Mouse (Mus musculus) embryonic facial prominence, embryonic 13.5 days (tissue): Measurements from ENCODE around the gene Cyp2d11. TPM values are rescaled to one million over a fixed set of nuclear protein-coding genes. Genes with fewer than 3 reads are reported as not detected.

Experiments
- ATAC-seq: fragments of 200-750 bp; cut with Nextera tagmentation; 2 replicates; pipeline ENCODE4 v1.8.0; 2017; ENCODE audit warnings: low read depth; ENCODE audit not compliant: insufficient number of reproducible peaks, insufficient read depth, low FRiP score, low TSS enrichment
- H3K27ac ChIP-seq: fragments of 300-500 bp; sonication (generic); 2 replicates; pipeline ENCODE4 v1.5.1; 2015; ENCODE audit warnings: moderate library complexity, mild to moderate bottlenecking, inconsistent platforms
- H3K27me3 ChIP-seq: fragments of 300-500 bp; sonication (generic); 2 replicates; pipeline ENCODE4 v1.6.1; 2015; ENCODE audit warnings: mild to moderate bottlenecking, inconsistent platforms
- H3K36me3 ChIP-seq: fragments of 300-500 bp; sonication (generic); 2 replicates; pipeline ENCODE4 v1.6.1; 2015; ENCODE audit warnings: mild to moderate bottlenecking, inconsistent platforms
- H3K4me1 ChIP-seq: fragments of 300-500 bp; sonication (generic); 2 replicates; pipeline ENCODE4 v1.6.1; 2015; ENCODE audit warnings: inconsistent platforms
- H3K4me2 ChIP-seq: fragments of 300-500 bp; sonication (generic); 2 replicates; pipeline ENCODE4 v1.6.1; 2015; ENCODE audit warnings: moderate library complexity, mild to moderate bottlenecking, inconsistent platforms
- H3K4me3 ChIP-seq: fragments of 300-500 bp; sonication (generic); 2 replicates; pipeline ENCODE4 v1.5.1; 2015; ENCODE audit warnings: mild to moderate bottlenecking, inconsistent platforms
- H3K9ac ChIP-seq: fragments of 300-500 bp; sonication (generic); 2 replicates; pipeline ENCODE4 v1.6.1; 2015; ENCODE audit warnings: mild to moderate bottlenecking, inconsistent platforms
- H3K9me3 ChIP-seq: fragments of 300-500 bp; sonication (generic); 2 replicates; pipeline ENCODE4 v1.6.1; 2016; ENCODE audit warnings: inconsistent platforms
- WGBS: fragments of 180-500 bp; shearing (Covaris S2); methylation state at CpG from one replicate; pipeline ENCODE4 v1.1.7; 2015; ENCODE audit warnings: mixed read lengths; 5-methylcytosine and 5-hydroxymethylcytosine counted together
- polyA plus RNA-seq: library from polyadenylated mRNA; unstranded; fragments of >200 nt; fragmentation: Nextera tagmentation; extraction: Ambion mirVana; gene quantifications from 2 replicates; pipeline ENCODE4 v1.2.1, GENCODE M21; 2015

The Cyp2d11 gene
- polyA plus RNA-seq, 1 experiment from 2014 or later = not detected

- Histone ChIP-seq H3K4me1 (peaks cover 34% of the 10 kb centered on the region), H3K4me2 (peak within 1 kb of the TSS; percentile 69), H3K4me3 (peak within 1 kb of the TSS; percentile 56), H3K9ac (peak within 1 kb of the TSS; percentile 70), H3K36me3 (no peaks in the 10 kb centered on the region), H3K9me3 (no peaks in the 10 kb centered on the region), H3K27ac (peak within 1 kb of the TSS; percentile 86), H3K27me3 (no peaks in the 10 kb centered on the region)
- 1% methylated on average over 18 of the region's 24 CpGs for WGBS
- ATAC-seq = peak; percentile 89
These were observed 13.7 kb downstream of the Cyp2d11 start, which contains the start of gene Cyp2d22 for GRCm38 (mm10) chr15:82379871-82380713. Gene Cyp2d22 (minus strand): TSS chr15:82380260.

- Histone ChIP-seq H3K4me1 (peaks cover 34% of the 10 kb centered on the region), H3K36me3 (peaks cover 5% of the 10 kb centered on the region; the same call in 1 of the 2 replicates), H3K27ac (peak overlapping the region; percentile 86), H3K4me3 (peak overlapping the region; percentile 56), H3K4me2 (peak overlapping the region; percentile 69), H3K9ac (peak overlapping the region; percentile 70), H3K27me3 (no peaks in the 10 kb centered on the region), H3K9me3 (no peaks in the 10 kb centered on the region)
- 14% methylated on average over 7 of the region's 7 CpGs for WGBS
- no peak for ATAC-seq
These were observed 14.3 kb downstream of the Cyp2d11 start for GRCm38 (mm10) chr15:82379511-82379870.

GRCm38 (mm10) chr15:82378261-82379180, 15.3 kb downstream of the Cyp2d11 start:
- WGBS = 45% methylated on average over 15 of the region's 15 CpGs
- peak overlapping the region; percentile 69; the same call in 1 of the 2 replicates for H3K4me2 ChIP-seq
- no peaks in the 10 kb centered on the region for H3K9me3 ChIP-seq
- ATAC-seq = no peak
- H3K9ac ChIP-seq = no peak overlapping the region
- H3K4me3 ChIP-seq = no peak overlapping the region
- H3K27ac ChIP-seq = peak overlapping the region; percentile 44; the same call in 1 of the 2 replicates
- H3K36me3 ChIP-seq = peaks cover 10% of the 10 kb centered on the region; the same call in 1 of the 2 replicates
- H3K27me3 ChIP-seq = no peaks in the 10 kb centered on the region
- H3K4me1 ChIP-seq = peaks cover 34% of the 10 kb centered on the region

- Histone ChIP-seq H3K27ac (no peak overlapping the region), H3K36me3 (peaks cover 15% of the 10 kb centered on the region; the same call in 1 of the 2 replicates), H3K9me3 (no peaks in the 10 kb centered on the region), H3K9ac (no peak overlapping the region), H3K4me3 (no peak overlapping the region), H3K27me3 (no peaks in the 10 kb centered on the region), H3K4me1 (peaks cover 34% of the 10 kb centered on the region), H3K4me2 (no peak overlapping the region)
- WGBS = 80% methylated on average over 5 of the region's 5 CpGs
- no peak for ATAC-seq
These were observed 16.1 kb downstream of the Cyp2d11 start for GRCm38 (mm10) chr15:82377701-82378100.

GRCm38 (mm10) chr15:82376393-82377138, 17.3 kb downstream of the Cyp2d11 start:
- 55% methylated on average over 17 of the region's 17 CpGs for WGBS
- Histone ChIP-seq H3K4me3 (no peak overlapping the region), H3K27ac (no peak overlapping the region), H3K36me3 (peaks cover 16% of the 10 kb centered on the region; the same call in 1 of the 2 replicates), H3K27me3 (no peaks in the 10 kb centered on the region), H3K9me3 (no peaks in the 10 kb centered on the region), H3K4me2 (no peak overlapping the region), H3K4me1 (peaks cover 34% of the 10 kb centered on the region), H3K9ac (0 out of 2 replicates have a peak overlapping the region, but pooled peaks have one; percentile 40)
- ATAC-seq = no peak

GRCm38 (mm10) chr15:82375855-82376254, 18.0 kb downstream of the Cyp2d11 start:
- H3K9me3 ChIP-seq = no peaks in the 10 kb centered on the region
- H3K36me3 ChIP-seq = peaks cover 16% of the 10 kb centered on the region; the same call in 1 of the 2 replicates
- peaks cover 31% of the 10 kb centered on the region for H3K4me1 ChIP-seq
- H3K27me3 ChIP-seq = no peaks in the 10 kb centered on the region
- H3K4me2 ChIP-seq = no peak overlapping the region
- no peak overlapping the region for H3K9ac ChIP-seq
- H3K27ac ChIP-seq = no peak overlapping the region
- 87% methylated on average over 9 of the region's 9 CpGs for WGBS
- no peak overlapping the region for H3K4me3 ChIP-seq
- no peak for ATAC-seq

GRCm38 (mm10) chr15:82374437-82374836, 19.4 kb downstream of the Cyp2d11 start:
- H3K4me3 ChIP-seq = no peak overlapping the region
- H3K27me3 ChIP-seq = no peaks in the 10 kb centered on the region
- 0 out of 2 replicates have a peak, but pooled peaks have one; percentile 11 for ATAC-seq
- H3K36me3 ChIP-seq = peaks cover 16% of the 10 kb centered on the region; the same call in 1 of the 2 replicates
- 85% methylated on average over 5 of the region's 5 CpGs for WGBS
- no peaks in the 10 kb centered on the region for H3K9me3 ChIP-seq
- H3K27ac ChIP-seq = no peak overlapping the region
- H3K4me1 ChIP-seq = peaks cover 21% of the 10 kb centered on the region
- no peak overlapping the region for H3K4me2 ChIP-seq
- no peak overlapping the region for H3K9ac ChIP-seq

- 89% methylated on average over 5 of the region's 5 CpGs for WGBS
- Histone ChIP-seq H3K4me2 (no peak overlapping the region), H3K9ac (no peak overlapping the region)
These were observed 20.8 kb downstream of the Cyp2d11 start for GRCm38 (mm10) chr15:82372991-82373390.

GRCm38 (mm10) chr15:82372446-82372845, 21.4 kb downstream of the Cyp2d11 start:
- no peaks in the 10 kb centered on the region for H3K27me3 ChIP-seq
- H3K9ac ChIP-seq = no peak overlapping the region
- ATAC-seq = no peak
- peaks cover 7% of the 10 kb centered on the region for H3K4me1 ChIP-seq
- H3K4me3 ChIP-seq = no peak overlapping the region
- WGBS = 86% methylated on average over 6 of the region's 6 CpGs
- H3K4me2 ChIP-seq = no peak overlapping the region
- no peaks in the 10 kb centered on the region for H3K9me3 ChIP-seq
- H3K36me3 ChIP-seq = peaks cover 16% of the 10 kb centered on the region; the same call in 1 of the 2 replicates
- no peak overlapping the region for H3K27ac ChIP-seq

More at GRCm38 (mm10) chr15:82372991-82373390, 20.8 kb downstream of the Cyp2d11 start:
- no peak overlapping the region for H3K27ac ChIP-seq
- H3K9me3 ChIP-seq = no peaks in the 10 kb centered on the region
- H3K36me3 ChIP-seq = peaks cover 16% of the 10 kb centered on the region; the same call in 1 of the 2 replicates
- no peak for ATAC-seq
- peaks cover 9% of the 10 kb centered on the region for H3K4me1 ChIP-seq
- H3K27me3 ChIP-seq = no peaks in the 10 kb centered on the region
- H3K4me3 ChIP-seq = no peak overlapping the region

GRCm38 (mm10) chr15:82368851-82369250, 25.0 kb downstream of the Cyp2d11 start:
- no peaks in the 10 kb centered on the region for H3K27me3 ChIP-seq
- no peaks in the 10 kb centered on the region for H3K4me1 ChIP-seq
- no peaks in the 10 kb centered on the region for H3K9me3 ChIP-seq
- no peak overlapping the region for H3K9ac ChIP-seq
- 84% methylated on average over 1 of the region's 1 CpGs for WGBS
- H3K4me2 ChIP-seq = no peak overlapping the region
- peaks cover 6% of the 10 kb centered on the region; the same call in 1 of the 2 replicates for H3K36me3 ChIP-seq
- ATAC-seq = no peak
- no peak overlapping the region for H3K4me3 ChIP-seq
- no peak overlapping the region for H3K27ac ChIP-seq
